ENCODE assay signal across 11 mouse cellular contexts in the genomic region with DNA sequence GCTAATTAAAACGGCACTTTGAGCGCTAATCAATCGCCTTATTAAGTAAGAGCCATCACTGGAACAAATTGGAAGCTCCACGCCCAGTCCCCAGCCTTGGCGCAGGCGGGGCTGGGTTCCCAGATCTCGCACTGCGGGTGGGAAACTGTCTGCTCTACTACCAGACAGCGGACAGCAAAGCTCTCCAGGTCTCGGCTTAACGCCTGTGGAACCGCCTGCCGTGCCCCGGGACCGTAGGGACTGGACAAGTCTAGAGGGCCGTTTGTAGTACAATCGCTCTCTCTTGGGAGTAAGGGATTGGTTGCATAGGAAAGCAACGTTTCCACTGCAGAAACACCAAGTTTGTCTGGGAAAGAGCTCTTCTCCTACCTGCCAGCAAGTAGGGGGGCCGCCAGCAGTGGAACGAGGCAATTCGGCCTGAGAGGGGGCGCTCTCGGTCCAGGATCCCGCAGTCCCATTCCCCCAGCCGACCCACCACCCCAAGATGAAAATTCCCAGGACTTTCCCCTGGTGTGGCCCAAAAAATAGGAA. TPM values are rescaled to one million over a fixed set of nuclear protein-coding genes. Genes with fewer than 3 reads are reported as not detected.
DNase-seq lines count a peak whose midpoint lies in the region; ATAC-seq and TF ChIP-seq lines count a peak whose summit lies in the region.
"Had no signal": no experiment of that assay in that cellular context is flagged by ENCODE, and none has a peak within 500 bp of the region (broad histone marks: within the 10 kb centered on the region; RNA-seq: fewer than 3 reads in every experiment).

No protein-coding gene starts in this region.

- no peak overlapping the region; the same call in 1 of the 2 replicates for H3K4me3 ChIP-seq in heart, embryonic 12.5 days
- peak overlapping the region; percentile 51 for H3K4me3 ChIP-seq in ES-Bruce4 (ENCODE audit: low read depth, low read length)
- H3K4me3 ChIP-seq in hindbrain, embryonic 15.5 days: no peak overlapping the region
- H3K4me3 ChIP-seq: embryonic facial prominence, embryonic 12.5 days; limb, embryonic 12.5 days had no signal

- no peak for TF ChIP-seq EP300 in ES-Bruce4 (IDR thresholded peaks at IDR 0.05; ENCODE audit: insufficient read depth, low read depth, low read length)

- DNase-seq in heart, postnatal 14 days: no peak
- DNase-seq in cerebellum, postnatal 14 days: peak; percentile 84 to 88
- DNase-seq in urinary bladder, postnatal 36 days (ENCODE audit: low spot score in 2 of 2): no peak
- no peak for DNase-seq in right cerebral cortex, postnatal 4 days
- no peak for DNase-seq in heart, postnatal 36 days

- TF ChIP-seq CTCF in ES-Bruce4 (IDR thresholded peaks at IDR 0.05; ENCODE audit: low read depth, low read length): peak; percentile 43

- H3K9ac ChIP-seq in heart, embryonic 12.5 days: no peak overlapping the region
- H3K9ac ChIP-seq in ES-Bruce4 (ENCODE audit: low read depth, poor library complexity, severe bottlenecking): no peak overlapping the region
- H3K9ac ChIP-seq in hindbrain, embryonic 15.5 days: no peak overlapping the region
- H3K9ac ChIP-seq: embryonic facial prominence, embryonic 12.5 days; limb, embryonic 12.5 days had no signal

- peaks cover 18% of the 10 kb centered on the region for H3K4me1 ChIP-seq in heart, embryonic 12.5 days (replicated peaks)
- no peaks in the 10 kb centered on the region for H3K4me1 ChIP-seq in ES-Bruce4 (ENCODE audit: control insufficient read depth, insufficient read depth, low read length)
- H3K4me1 ChIP-seq in hindbrain, embryonic 15.5 days (replicated peaks): peaks cover 16% of the 10 kb centered on the region

- no peak overlapping the region for H3K4me2 ChIP-seq in heart, embryonic 12.5 days
- peak overlapping the region; percentile 22; the same call in 1 of the 2 replicates for H3K4me2 ChIP-seq in hindbrain, embryonic 15.5 days
- H3K4me2 ChIP-seq: embryonic facial prominence, embryonic 12.5 days; limb, embryonic 12.5 days had no signal

- no peaks in the 10 kb centered on the region for H3K36me3 ChIP-seq in heart, embryonic 12.5 days
- H3K36me3 ChIP-seq in ES-Bruce4 (ENCODE audit: control insufficient read depth, insufficient read depth, low read length, poor library complexity, severe bottlenecking): no peaks in the 10 kb centered on the region
- no peaks in the 10 kb centered on the region for H3K36me3 ChIP-seq in hindbrain, embryonic 15.5 days
- H3K36me3 ChIP-seq: embryonic facial prominence, embryonic 12.5 days; limb, embryonic 12.5 days had no signal

- ATAC-seq in heart, embryonic 12.5 days (ENCODE audit: insufficient number of reproducible peaks, low FRiP score): 0 out of 2 replicates have a peak, but pooled peaks have one; percentile 36
- ATAC-seq in hindbrain, embryonic 15.5 days (ENCODE audit: low FRiP score, low read depth): no peak

- intact Hi-C loops in heart, postnatal 14 days (cut with DNase I): loop anchor here (2.0 to 5.0 kb wide), 3 partner anchors 185 to 339 kb away; no protein-coding TSS in a partner anchor
- intact Hi-C loops in heart, postnatal 36 days (cut with DNase I): loop anchor here (2.0 to 5.0 kb wide), 4 partner anchors 185 to 476 kb away; no protein-coding TSS in a partner anchor

- no peak for TF ChIP-seq POLR2A in ES-Bruce4 (IDR thresholded peaks at IDR 0.05; ENCODE audit: insufficient read depth, low read length)

- H3K9me3 ChIP-seq in heart, embryonic 12.5 days (replicated peaks): no peaks in the 10 kb centered on the region
- no peaks in the 10 kb centered on the region for H3K9me3 ChIP-seq in ES-Bruce4 (replicated peaks; ENCODE audit: control insufficient read depth, insufficient read depth, low read length, poor library complexity, severe bottlenecking)
- no peaks in the 10 kb centered on the region for H3K9me3 ChIP-seq in hindbrain, embryonic 15.5 days
- H3K9me3 ChIP-seq: embryonic facial prominence, embryonic 12.5 days; limb, embryonic 12.5 days had no signal

- no peak overlapping the region for H3K27ac ChIP-seq in heart, embryonic 12.5 days (ENCODE audit: poor library complexity, severe bottlenecking)
- H3K27ac ChIP-seq in ES-Bruce4 (ENCODE audit: insufficient read depth, low read length): no peak overlapping the region
- H3K27ac ChIP-seq in hindbrain, embryonic 15.5 days (replicated peaks): no peak overlapping the region
- H3K27ac ChIP-seq: embryonic facial prominence, embryonic 12.5 days; limb, embryonic 12.5 days had no signal

- WGBS in heart, embryonic 12.5 days: 0% methylated on average over 25 of the region's 25 CpGs
- 0% methylated on average over 25 of the region's 25 CpGs for WGBS in hindbrain, embryonic 15.5 days

- peaks cover 98% of the 10 kb centered on the region for H3K27me3 ChIP-seq in heart, embryonic 12.5 days (replicated peaks)
- peaks cover 22% of the 10 kb centered on the region for H3K27me3 ChIP-seq in ES-Bruce4 (ENCODE audit: control insufficient read depth, insufficient read depth, low read length, poor library complexity, severe bottlenecking)
- H3K27me3 ChIP-seq in hindbrain, embryonic 15.5 days: peaks cover 87% of the 10 kb centered on the region

RNA-seq across cellular contexts. Expression of gene Barhl2, which starts 5.8 kb away (rescaled TPM):
- not detected in 2 replicates for polyA plus RNA-seq in heart, embryonic 12.5 days (2016; fragmentation: Nextera tagmentation; extraction: Ambion mirVana)
- not detected for total RNA-seq in heart, postnatal 14 days (2021)
- polyA plus RNA-seq in ES-Bruce4 (2011; ENCODE audit: insufficient read depth, insufficient read length, low read depth, missing spikeins): 0.34 TPM in 1 of 2 replicates, not detected in the other
- 1.6 and 2.2 TPM in 2 replicates for polyA plus RNA-seq in hindbrain, embryonic 15.5 days (2015; fragmentation: Nextera tagmentation; extraction: Ambion mirVana)
- not detected for total RNA-seq in heart, postnatal 36 days (2021)
- polyA plus RNA-seq: embryonic facial prominence, embryonic 12.5 days; heart, postnatal 0 days; limb, embryonic 12.5 days had no signal

Comparison
In these comparisons a context has a peak if more than half of its experiments do, and no peak if none do; other contexts are left out.
1. DNase-seq: peak in cerebellum, postnatal 14 days (2 of 2); none in heart, postnatal 14 days (0 of 2), urinary bladder, postnatal 36 days (0 of 2), right cerebral cortex, postnatal 4 days (single experiment) and heart, postnatal 36 days (0 of 2).